Mouse (Mus musculus): ENCODE results near the gene Vapa. TPM values are rescaled to one million over a fixed set of nuclear protein-coding genes. Genes with fewer than 3 reads are reported as not detected.

The Vapa gene
- polyA plus RNA-seq (2014; fragmentation: Illumina TruSeq; extraction: RNeasy Lipid Tissue Mini Kit (QIAGEN cat#74804); ENCODE audit: low read depth, low replicate concordance), result 75.5 TPM

GRCm38 (mm10) chr17:65613463-65614412, at the start of gene Vapa:
TSS of gene Vapa (minus strand) at chr17:65613555.

GRCm38 (mm10) chr17:65641734-65642218, 28.4 kb upstream of the Vapa start, which contains the start of gene Txndc2:
TSS of gene Txndc2 (minus strand) at chr17:65642168.

GRCm38 (mm10) chr17:65540441-65541272, 72.7 kb downstream of the Vapa start, which contains the start of gene Tmem232:
TSS of gene Tmem232 (minus strand) at chr17:65540782.

Other genes starting within 250 kb of the Vapa start
- gene Tmem232, start 72.8 kb downstream of the Vapa start, polyA plus RNA-seq (2014; fragmentation: Illumina TruSeq; extraction: RNeasy Lipid Tissue Mini Kit (QIAGEN cat#74804); ENCODE audit: low read depth, low replicate concordance), result not detected
- gene Txndc2, start 28.6 kb upstream of the Vapa start, polyA plus RNA-seq (2014; fragmentation: Illumina TruSeq; extraction: RNeasy Lipid Tissue Mini Kit (QIAGEN cat#74804); ENCODE audit: low read depth, low replicate concordance), result not detected
- gene Rab31, start 159.2 kb upstream of the Vapa start, polyA plus RNA-seq (2014; fragmentation: Illumina TruSeq; extraction: RNeasy Lipid Tissue Mini Kit (QIAGEN cat#74804); ENCODE audit: low read depth, low replicate concordance), result 11.8 TPM
- gene Ppp4r1, start 169.0 kb upstream of the Vapa start, polyA plus RNA-seq (2014; fragmentation: Illumina TruSeq; extraction: RNeasy Lipid Tissue Mini Kit (QIAGEN cat#74804); ENCODE audit: low read depth, low replicate concordance), result 29.3 TPM